Mouse (Mus musculus): ENCODE data around the gene Tmie.

Tmie gene

GRCm38 (mm10) chr9:110879998-110880561 lies at the start of gene Tmie:
Tmie (minus strand) TSS chr9:110880113.
- DNase-seq, result peak; percentile 91

- DNase-seq, result peak; percentile 87
These were observed 42.8 kb upstream of the Tmie start for GRCm38 (mm10) chr9:110922759-110923158.

GRCm38 (mm10) chr9:110920665-110921419 lies 40.9 kb upstream of the Tmie start:
- DNase-seq, result peak; percentile 69

GRCm38 (mm10) chr9:110916786-110917185 lies 36.9 kb upstream of the Tmie start, which contains the start of gene Fam240a:
Fam240a (minus strand) TSS chr9:110916861.
- no peak for DNase-seq

- DNase-seq, result no peak
These were observed 35.6 kb upstream of the Tmie start for GRCm38 (mm10) chr9:110915466-110915865.

GRCm38 (mm10) chr9:110914631-110915236 lies 34.8 kb upstream of the Tmie start:
- no peak for DNase-seq

- no peak for DNase-seq
These were observed 29.6 kb upstream of the Tmie start for GRCm38 (mm10) chr9:110909371-110909967.

- no peak for DNase-seq
These were observed 28.7 kb upstream of the Tmie start for GRCm38 (mm10) chr9:110908631-110909016.

GRCm38 (mm10) chr9:110907838-110908630 lies 28.1 kb upstream of the Tmie start:
- no peak for DNase-seq

- no peak for DNase-seq
These were observed 27.4 kb upstream of the Tmie start for GRCm38 (mm10) chr9:110907201-110907837.

GRCm38 (mm10) chr9:110902271-110902670 lies 22.4 kb upstream of the Tmie start:
- no peak for DNase-seq

GRCm38 (mm10) chr9:110901204-110901603 lies 21.3 kb upstream of the Tmie start:
- no peak for DNase-seq

GRCm38 (mm10) chr9:110899451-110900008 lies 19.6 kb upstream of the Tmie start:
- DNase-seq, result no peak

- DNase-seq, result peak; percentile 29
These were observed 16.7 kb upstream of the Tmie start for GRCm38 (mm10) chr9:110896595-110896994.

- DNase-seq, result no peak
These were observed 16.1 kb upstream of the Tmie start for GRCm38 (mm10) chr9:110895994-110896393.

- DNase-seq, result no peak
These were observed 15.6 kb upstream of the Tmie start for GRCm38 (mm10) chr9:110895507-110895906.

- no peak for DNase-seq
These were observed 13.5 kb upstream of the Tmie start for GRCm38 (mm10) chr9:110893429-110893828.

GRCm38 (mm10) chr9:110892552-110892951 lies 12.6 kb upstream of the Tmie start:
- no peak for DNase-seq

- peak; percentile 44 for DNase-seq
These were observed 11.3 kb upstream of the Tmie start for GRCm38 (mm10) chr9:110891077-110891828.

GRCm38 (mm10) chr9:110890026-110890783 lies 10.3 kb upstream of the Tmie start:
- peak; percentile 29 for DNase-seq

Measured in lung, postnatal 36 days (tissue).